Mouse (Mus musculus) liver, adult 2 months (tissue): Measurements from ENCODE around the gene Adss. TPM values are rescaled to one million over a fixed set of nuclear protein-coding genes. Genes with fewer than 3 reads are reported as not detected.

Experiments
- DNase-seq: peaks from one replicate; pipeline ENCODE4 v3.0.0-alpha.2; 2011; ENCODE audit warnings: low read depth, low spot score; ENCODE audit errors: extremely low read depth
- H3K27ac ChIP-seq: fragments of 200-500 bp; replicated peaks from 2 replicates; pipeline ENCODE4 v1.5.1; 2012; ENCODE audit warnings: low read depth, mild to moderate bottlenecking, control low read depth, inconsistent platforms, low read length; ENCODE audit not compliant: insufficient read depth
- H3K27me3 ChIP-seq: fragments of 200-500 bp; 2 replicates; pipeline ENCODE4 v1.6.1; 2012; ENCODE audit warnings: mild to moderate bottlenecking, moderate library complexity, low read length, inconsistent platforms; ENCODE audit not compliant: control insufficient read depth, insufficient read depth
- H3K36me3 ChIP-seq: fragments of 200-500 bp; 2 replicates; pipeline ENCODE4 v1.6.1; 2012; ENCODE audit warnings: low read length, inconsistent platforms; ENCODE audit not compliant: control insufficient read depth, insufficient read depth
- H3K4me1 ChIP-seq: fragments of 200-500 bp; 2 replicates; pipeline ENCODE4 v1.6.1; 2011; ENCODE audit warnings: low read length; ENCODE audit not compliant: control insufficient read depth, insufficient read depth
- H3K4me3 ChIP-seq: fragments of 200-500 bp; 2 replicates; pipeline ENCODE4 v1.5.1; 2011; ENCODE audit warnings: low read depth, mild to moderate bottlenecking, control low read depth, low read length, moderate library complexity; ENCODE audit not compliant: insufficient read depth
- H3K79me2 ChIP-seq: fragments of 200-500 bp; 2 replicates; pipeline ENCODE4 v1.6.1; 2012; ENCODE audit warnings: inconsistent platforms, mild to moderate bottlenecking, low read length, moderate library complexity; ENCODE audit not compliant: control insufficient read depth, insufficient read depth
- H3K9ac ChIP-seq: fragments of 200-500 bp; 2 replicates; pipeline ENCODE4 v1.6.1; 2012; ENCODE audit warnings: low read depth, mild to moderate bottlenecking, control low read depth, inconsistent platforms, low read length
- CTCF ChIP-seq: fragments of 200-500 bp; IDR thresholded peaks from 2 replicates; pipeline ENCODE4 v1.5.1; 2011; ENCODE audit warnings: low read depth, low read length, control low read depth
- POLR2A ChIP-seq: fragments of 200-500 bp; IDR thresholded peaks from 2 replicates; pipeline ENCODE4 v1.6.1; 2011; ENCODE audit warnings: low read length, control low read depth; ENCODE audit not compliant: insufficient read depth; ENCODE audit errors: extremely low read depth
- WGBS: fragments of 180-500 bp; shearing (Covaris S2); methylation state at CpG from one replicate; pipeline ENCODE4 v1.1.7; 2018; 5-methylcytosine and 5-hydroxymethylcytosine counted together
- polyA plus RNA-seq: library from polyadenylated mRNA; depleted of rRNA; stranded (reverse); fragments of >200 nt; gene quantifications from 2 replicates; pipeline ENCODE4 v1.2.3, GENCODE M21; 2012
- total RNA-seq: library from RNA; depleted of rRNA; stranded (reverse); fragments of >200 nt; gene quantifications from 2 replicates; pipeline ENCODE4 v1.2.3, GENCODE M21; 2014

The Adss gene
- total and polyA plus RNA-seq, 2 experiments: 11.1 to 43.2 TPM

GRCm38 (mm10) chr1:177737505-177738105, 58.7 kb downstream of the Adss start:
- Histone ChIP-seq H3K4me1 (peaks cover 3% of the 10 kb centered on the region; the same call in 1 of the 2 replicates), H3K36me3 (no peaks in the 10 kb centered on the region), H3K79me2 (no peaks in the 10 kb centered on the region), H3K27ac (no peak overlapping the region), H3K9ac (no peak overlapping the region), H3K4me3 (no peak overlapping the region), H3K27me3 (no peaks in the 10 kb centered on the region)
- WGBS: 48% methylated on average over 6 of the region's 6 CpGs
- no peak for DNase-seq
- TF ChIP-seq POLR2A (no peak), CTCF (no peak)

- Histone ChIP-seq H3K27ac (no peak overlapping the region), H3K36me3 (no peaks in the 10 kb centered on the region), H3K4me1 (no peaks in the 10 kb centered on the region), H3K4me3 (no peak overlapping the region), H3K9ac (no peak overlapping the region), H3K79me2 (no peaks in the 10 kb centered on the region), H3K27me3 (no peaks in the 10 kb centered on the region)
- no peak for DNase-seq
- TF ChIP-seq CTCF (no peak), POLR2A (no peak)
- 86% methylated on average over 3 of the region's 3 CpGs for WGBS
Measured at GRCm38 (mm10) chr1:177731973-177732372, 64.3 kb downstream of the Adss start.

DNA sequence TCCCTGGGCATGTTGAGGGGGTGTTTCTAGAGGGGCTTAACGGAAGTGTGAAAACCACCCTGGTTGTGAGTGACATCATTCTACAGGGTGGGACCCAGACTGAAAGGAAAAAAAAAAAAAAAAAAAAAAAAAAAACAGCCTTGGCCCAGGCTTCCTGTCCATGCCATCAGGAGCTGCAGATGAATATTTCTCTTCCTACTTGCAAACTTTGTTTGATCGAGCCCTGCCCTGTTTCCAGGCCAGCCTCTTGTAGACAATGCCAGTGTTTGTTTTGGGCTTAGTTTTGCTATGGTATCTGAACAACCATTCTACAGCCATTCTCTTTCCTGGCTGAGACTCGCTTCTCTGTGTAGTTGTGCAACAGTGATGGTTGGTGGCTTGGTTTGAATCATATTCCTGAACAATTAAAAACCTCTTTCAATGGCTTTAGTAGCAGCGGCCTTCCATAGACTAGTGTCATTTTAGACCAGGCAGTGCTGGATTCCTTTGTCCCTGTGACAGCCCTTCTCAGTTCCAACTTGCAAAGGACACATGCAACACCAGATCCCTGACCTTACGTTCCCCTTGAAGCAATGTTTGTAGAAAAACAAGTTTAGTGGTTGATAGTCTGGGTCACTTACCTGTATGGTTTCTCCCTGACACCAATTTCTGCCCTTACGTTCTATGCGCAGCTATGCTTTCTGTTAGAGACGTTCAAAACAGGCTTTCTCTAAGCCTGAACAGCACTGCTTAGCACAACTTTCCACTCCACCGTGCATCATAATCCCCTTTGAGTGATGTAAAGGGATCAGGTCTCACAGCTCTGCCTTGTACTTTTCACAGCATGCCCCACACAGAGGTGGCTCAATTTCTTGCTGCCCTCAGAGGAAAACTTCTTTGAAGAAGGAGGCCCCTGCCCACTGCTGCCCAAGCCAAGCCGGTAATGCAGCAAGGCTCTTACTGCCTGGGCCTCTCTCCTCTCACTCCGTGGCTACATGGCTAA, 67.0 kb downstream of the Adss start, which contains the start of gene 1700016C15Rik:
TSS of gene 1700016C15Rik (plus strand) at position 772 of the 982 bp plus-strand sequence.
- peak; percentile 63 for DNase-seq
- WGBS: 69% methylated on average over 11 of the region's 11 CpGs
- no peak within 1 kb of the TSS for H3K4me3 ChIP-seq
- H3K36me3 ChIP-seq: no peaks in the 10 kb centered on the region
- TF ChIP-seq CTCF (no peak), POLR2A (no peak)
- H3K27ac ChIP-seq: no peak within 1 kb of the TSS
- no peak within 1 kb of the TSS for H3K9ac ChIP-seq
- no peaks in the 10 kb centered on the region for H3K79me2 ChIP-seq
- no peaks in the 10 kb centered on the region for H3K27me3 ChIP-seq
- no peaks in the 10 kb centered on the region for H3K4me1 ChIP-seq

GRCm38 (mm10) chr1:177727883-177728525, 68.3 kb downstream of the Adss start:
- no peaks in the 10 kb centered on the region for H3K27me3 ChIP-seq
- no peak overlapping the region for H3K4me3 ChIP-seq
- H3K79me2 ChIP-seq: no peaks in the 10 kb centered on the region
- no peak for TF ChIP-seq CTCF
- TF ChIP-seq POLR2A: no peak
- H3K36me3 ChIP-seq: no peaks in the 10 kb centered on the region
- H3K9ac ChIP-seq: no peak overlapping the region
- no peaks in the 10 kb centered on the region for H3K4me1 ChIP-seq
- H3K27ac ChIP-seq: no peak overlapping the region
- WGBS: 87% methylated on average over 3 of the region's 3 CpGs
- DNase-seq: no peak

DNA sequence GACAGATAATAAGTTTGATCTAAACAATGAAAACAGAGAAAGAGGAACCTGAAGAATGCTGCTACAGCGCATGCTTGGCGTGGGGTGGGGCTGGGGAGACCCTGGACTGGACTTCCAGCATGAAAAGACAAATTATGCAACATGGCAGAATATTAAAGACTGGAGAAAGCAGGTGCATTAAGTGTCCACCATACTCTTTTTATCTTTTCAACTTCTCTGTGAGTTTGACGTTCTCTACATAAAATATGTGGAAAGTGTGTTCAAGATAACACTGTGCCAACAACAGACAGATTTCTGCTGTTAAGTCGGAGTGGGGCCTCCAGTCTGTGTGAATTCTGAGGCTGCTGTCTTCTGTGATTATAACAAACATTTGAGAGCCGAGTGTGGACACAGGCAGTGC, 69.4 kb downstream of the Adss start:
- Histone ChIP-seq H3K27ac (no peak overlapping the region), H3K9ac (no peak overlapping the region), H3K79me2 (no peaks in the 10 kb centered on the region), H3K27me3 (no peaks in the 10 kb centered on the region), H3K4me3 (no peak overlapping the region), H3K36me3 (no peaks in the 10 kb centered on the region), H3K4me1 (no peaks in the 10 kb centered on the region)
- no peak for TF ChIP-seq POLR2A
- 50% methylated on average over 5 of the region's 5 CpGs for WGBS
- no peak for DNase-seq
